In genomic region chr5:122401303-122401640, GRCm38 (mm10) we compare ENCODE assay signal across 9 mouse cellular contexts. TPM values are rescaled to one million over a fixed set of nuclear protein-coding genes. Genes with fewer than 3 reads are reported as not detected.
DNase-seq lines count a peak whose midpoint lies in the region; ATAC-seq and TF ChIP-seq lines count a peak whose summit lies in the region.
"Had no signal": no experiment of that assay in that cellular context is flagged by ENCODE, and none has a peak within 500 bp of the region (broad histone marks: within the 10 kb centered on the region; RNA-seq: fewer than 3 reads in every experiment).

No protein-coding gene starts in this region.

- intact Hi-C loops in left cerebral cortex, postnatal 14 days (cut with DNase I) = loop anchor here (5.0 kb wide), 2 partner anchors 226 to 326 kb away; no protein-coding TSS in a partner anchor

- no peaks in the 10 kb centered on the region for H3K4me1 ChIP-seq in hindbrain, embryonic 10.5 days (replicated peaks)
- H3K4me1 ChIP-seq in hindbrain, embryonic 13.5 days (replicated peaks) = 0 out of 2 replicates have a peak, but pooled peaks cover 6% of the 10 kb centered on the region
- H3K4me1 ChIP-seq in cortical plate, adult 2 months (ENCODE audit: control insufficient read depth, insufficient read depth, low read length) = peaks cover 9% of the 10 kb centered on the region; the same call in 1 of the 2 replicates
- H3K4me1 ChIP-seq in heart, postnatal 0 days (ENCODE audit: control insufficient read depth, insufficient read depth) = peaks cover 31% of the 10 kb centered on the region
- H3K4me1 ChIP-seq: limb, embryonic 12.5 days had no signal

- H3K36me3 ChIP-seq in hindbrain, embryonic 10.5 days = peaks cover 97% of the 10 kb centered on the region
- H3K36me3 ChIP-seq in hindbrain, embryonic 13.5 days = peaks cover 85% of the 10 kb centered on the region
- H3K36me3 ChIP-seq in heart, postnatal 0 days (replicated peaks; ENCODE audit: control insufficient read depth, insufficient read depth, low read length) = peaks cover 51% of the 10 kb centered on the region

- no peak overlapping the region for H3K4me3 ChIP-seq in hindbrain, embryonic 10.5 days
- no peak overlapping the region for H3K4me3 ChIP-seq in hindbrain, embryonic 13.5 days
- H3K4me3 ChIP-seq in cortical plate, adult 2 months (ENCODE audit: insufficient read depth, low read length) = no peak overlapping the region
- no peak overlapping the region for H3K4me3 ChIP-seq in heart, postnatal 0 days (ENCODE audit: low read depth, low read length)
- H3K4me3 ChIP-seq: limb, embryonic 12.5 days had no signal

- 27% methylated on average over 8 of the region's 8 CpGs for WGBS in hindbrain, embryonic 10.5 days
- WGBS in hindbrain, embryonic 13.5 days = 20% methylated on average over 8 of the region's 8 CpGs
- 30% methylated on average over 8 of the region's 8 CpGs for WGBS in heart, postnatal 0 days

- TF ChIP-seq EP300 in heart, postnatal 0 days (IDR thresholded peaks at IDR 0.05; ENCODE audit: low read depth) = no peak

- H3K9me3 ChIP-seq in hindbrain, embryonic 10.5 days = 0 out of 2 replicates have a peak, but pooled peaks cover 2% of the 10 kb centered on the region
- no peaks in the 10 kb centered on the region for H3K9me3 ChIP-seq in hindbrain, embryonic 13.5 days
- no peaks in the 10 kb centered on the region for H3K9me3 ChIP-seq in heart, postnatal 0 days (replicated peaks; ENCODE audit: control insufficient read depth, low read length)
- H3K9me3 ChIP-seq: limb, embryonic 12.5 days had no signal

- no peak overlapping the region for H3K27ac ChIP-seq in hindbrain, embryonic 10.5 days
- H3K27ac ChIP-seq in hindbrain, embryonic 13.5 days = no peak overlapping the region
- H3K27ac ChIP-seq in cortical plate, adult 2 months (ENCODE audit: insufficient read depth, low read length) = no peak overlapping the region
- peak overlapping the region; percentile 52; the same call in 1 of the 2 replicates for H3K27ac ChIP-seq in heart, postnatal 0 days (ENCODE audit: low read depth)
- H3K27ac ChIP-seq: limb, embryonic 12.5 days had no signal

- H3K9ac ChIP-seq in hindbrain, embryonic 13.5 days = no peak overlapping the region
- no peak overlapping the region for H3K9ac ChIP-seq in heart, postnatal 0 days (replicated peaks; ENCODE audit: low read depth, low read length)
- H3K9ac ChIP-seq: limb, embryonic 12.5 days had no signal

- TF ChIP-seq POLR2A in cortical plate, adult 2 months (IDR thresholded peaks at IDR 0.05; ENCODE audit: extremely low read depth, insufficient read depth, low read length) = no peak

- DNase-seq in hindbrain, embryonic 10.5 days (ENCODE audit: low spot score) = peak; percentile 57
- DNase-seq in adrenal gland, adult (ENCODE audit: inconsistent age in 2 of 2, low spot score in 1 of 2) = peak; percentile 82 to 93
- DNase-seq in heart, postnatal 0 days (ENCODE audit: low spot score) = peak; percentile 50
- peak; percentile 64 to 76 for DNase-seq in left cerebral cortex, postnatal 14 days (ENCODE audit: low spot score in 2 of 2)
- peak; percentile 44 to 48 for DNase-seq in thymus, adult 18-20 months

- no peak for ATAC-seq in hindbrain, embryonic 13.5 days (ENCODE audit: low FRiP score)
- ATAC-seq in heart, postnatal 0 days (ENCODE audit: insufficient read depth, low read depth) = peak; percentile 18; the same call in 1 of the 2 replicates
- 0 out of 2 replicates have a peak, but pooled peaks have one; percentile 29 for ATAC-seq in monocyte, adult 5-6 weeks (replicated peaks; ENCODE audit: insufficient number of reproducible peaks, low FRiP score, low TSS enrichment, poor library complexity, severe bottlenecking)

- no peaks in the 10 kb centered on the region for H3K27me3 ChIP-seq in hindbrain, embryonic 10.5 days (ENCODE audit: insufficient read depth, poor library complexity, severe bottlenecking)
- no peaks in the 10 kb centered on the region for H3K27me3 ChIP-seq in hindbrain, embryonic 13.5 days
- H3K27me3 ChIP-seq in heart, postnatal 0 days (ENCODE audit: control insufficient read depth, insufficient read depth, low read length) = no peaks in the 10 kb centered on the region
- H3K27me3 ChIP-seq: limb, embryonic 12.5 days had no signal

- TF ChIP-seq CTCF in cortical plate, adult 2 months (IDR thresholded peaks at IDR 0.05; ENCODE audit: extremely low read depth, insufficient read depth, low read length) = peak; percentile 87
- TF ChIP-seq CTCF in heart, postnatal 0 days (IDR thresholded peaks at IDR 0.05; ENCODE audit: low read depth) = peak; percentile 90

- H3K4me2 ChIP-seq in hindbrain, embryonic 13.5 days = no peak overlapping the region
- no peak overlapping the region for H3K4me2 ChIP-seq in heart, postnatal 0 days (ENCODE audit: low read depth, low read length)
- H3K4me2 ChIP-seq: limb, embryonic 12.5 days had no signal

RNA-seq across cellular contexts. Expression of gene Arpc3, which starts 9.6 kb away (rescaled TPM):
- 90.2 and 97.9 TPM in 2 replicates for polyA plus RNA-seq in hindbrain, embryonic 10.5 days (2016; fragmentation: Nextera tagmentation; extraction: Ambion mirVana)
- 159 and 173 TPM in 2 replicates for polyA plus RNA-seq in hindbrain, embryonic 13.5 days (2015; fragmentation: Nextera tagmentation; extraction: Ambion mirVana)
- polyA plus RNA-seq in cortical plate, adult 2 months (2012; rRNA removed) = 294 and 320 TPM in 2 replicates
- total RNA-seq in heart, postnatal 0 days (2014; rRNA removed; ENCODE audit: low replicate concordance) = 157 and 179 TPM in 2 replicates
- 97.2 and 106 TPM in 2 replicates for polyA plus RNA-seq in heart, postnatal 0 days (2015; fragmentation: Nextera tagmentation; extraction: Ambion mirVana)
- 100 to 1,000 TPM; 250 to 273 TPM for total RNA-seq in left cerebral cortex, postnatal 14 days (2021)
- 945 to 1,364 TPM (median 1,320 TPM) in 3 replicates for total RNA-seq in monocyte, adult 5-6 weeks (2017)

RNA-seq across cellular contexts. Expression of gene Anapc7, which starts 20.2 kb away (rescaled TPM):
- 52.0 and 54.8 TPM in 2 replicates for polyA plus RNA-seq in hindbrain, embryonic 10.5 days (2016; fragmentation: Nextera tagmentation; extraction: Ambion mirVana)
- 46.7 and 51.8 TPM in 2 replicates for polyA plus RNA-seq in hindbrain, embryonic 13.5 days (2015; fragmentation: Nextera tagmentation; extraction: Ambion mirVana)
- 34.1 and 38.7 TPM in 2 replicates for polyA plus RNA-seq in cortical plate, adult 2 months (2012; rRNA removed)
- 30.1 and 38.9 TPM in 2 replicates for total RNA-seq in heart, postnatal 0 days (2014; rRNA removed; ENCODE audit: low replicate concordance)
- 33.1 and 36.9 TPM in 2 replicates for polyA plus RNA-seq in heart, postnatal 0 days (2015; fragmentation: Nextera tagmentation; extraction: Ambion mirVana)
- 10 to 100 TPM; 29.5 to 31.2 TPM for total RNA-seq in left cerebral cortex, postnatal 14 days (2021)
- total RNA-seq in monocyte, adult 5-6 weeks (2017) = 14.2 to 35.4 TPM (median 20.5 TPM) in 3 replicates

RNA-seq across cellular contexts. Expression of gene Fam216a, which starts 29.1 kb away (rescaled TPM):
- polyA plus RNA-seq in hindbrain, embryonic 10.5 days (2016; fragmentation: Nextera tagmentation; extraction: Ambion mirVana) = 90.4 and 109 TPM in 2 replicates
- 131 and 132 TPM in 2 replicates for polyA plus RNA-seq in hindbrain, embryonic 13.5 days (2015; fragmentation: Nextera tagmentation; extraction: Ambion mirVana)
- 96.0 and 98.2 TPM in 2 replicates for polyA plus RNA-seq in cortical plate, adult 2 months (2012; rRNA removed)
- total RNA-seq in heart, postnatal 0 days (2014; rRNA removed; ENCODE audit: low replicate concordance) = 21.8 and 40.7 TPM in 2 replicates
- polyA plus RNA-seq in heart, postnatal 0 days (2015; fragmentation: Nextera tagmentation; extraction: Ambion mirVana) = 30.5 and 31.8 TPM in 2 replicates
- 10 to 100 TPM; 74.2 to 77.6 TPM for total RNA-seq in left cerebral cortex, postnatal 14 days (2021)
- 2.2 to 7.9 TPM (median 5.5 TPM) in 3 replicates for total RNA-seq in monocyte, adult 5-6 weeks (2017)

RNA-seq across cellular contexts. Expression of gene Gpn3, which starts 29.6 kb away (rescaled TPM):
- polyA plus RNA-seq in hindbrain, embryonic 10.5 days (2016; fragmentation: Nextera tagmentation; extraction: Ambion mirVana) = 67.7 and 78.8 TPM in 2 replicates
- 48.3 and 50.2 TPM in 2 replicates for polyA plus RNA-seq in hindbrain, embryonic 13.5 days (2015; fragmentation: Nextera tagmentation; extraction: Ambion mirVana)
- 28.4 and 30.4 TPM in 2 replicates for polyA plus RNA-seq in cortical plate, adult 2 months (2012; rRNA removed)
- 28.5 and 50.9 TPM in 2 replicates for total RNA-seq in heart, postnatal 0 days (2014; rRNA removed; ENCODE audit: low replicate concordance)
- polyA plus RNA-seq in heart, postnatal 0 days (2015; fragmentation: Nextera tagmentation; extraction: Ambion mirVana) = 42.9 and 48.7 TPM in 2 replicates
- total RNA-seq in left cerebral cortex, postnatal 14 days (2021) = 10 to 100 TPM; 23.4 to 25.7 TPM
- 42.8 to 46.5 TPM (median 45.0 TPM) in 3 replicates for total RNA-seq in monocyte, adult 5-6 weeks (2017)

RNA-seq across cellular contexts. Expression of gene Vps29, which starts 47.1 kb away (rescaled TPM):
- 211 and 225 TPM in 2 replicates for polyA plus RNA-seq in hindbrain, embryonic 10.5 days (2016; fragmentation: Nextera tagmentation; extraction: Ambion mirVana)
- polyA plus RNA-seq in hindbrain, embryonic 13.5 days (2015; fragmentation: Nextera tagmentation; extraction: Ambion mirVana) = 297 and 305 TPM in 2 replicates
- polyA plus RNA-seq in cortical plate, adult 2 months (2012; rRNA removed) = 183 and 191 TPM in 2 replicates
- 84.0 and 92.5 TPM in 2 replicates for total RNA-seq in heart, postnatal 0 days (2014; rRNA removed; ENCODE audit: low replicate concordance)
- polyA plus RNA-seq in heart, postnatal 0 days (2015; fragmentation: Nextera tagmentation; extraction: Ambion mirVana) = 184 and 206 TPM in 2 replicates
- total RNA-seq in left cerebral cortex, postnatal 14 days (2021) = 100 to 1,000 TPM; 200 to 203 TPM
- total RNA-seq in monocyte, adult 5-6 weeks (2017) = 63.4 to 67.5 TPM (median 67.5 TPM) in 3 replicates
